Mouse (Mus musculus) limb, embryonic 14.5 days (tissue): Measurements from ENCODE around the gene Bcl3. TPM values are rescaled to one million over a fixed set of nuclear protein-coding genes. Genes with fewer than 3 reads are reported as not detected.

Experiments
- ATAC-seq: fragments of 200-750 bp; cut with Nextera tagmentation; 2 replicates; pipeline ENCODE4 v1.8.0; 2017; ENCODE audit warnings: low read depth, moderate number of reproducible peaks, moderate TSS enrichment; ENCODE audit not compliant: low FRiP score
- DNase-seq: peaks from one replicate; pipeline ENCODE4 v3.0.0-alpha.2; 2015; ENCODE audit warnings: low spot score
- H3K27ac ChIP-seq: fragments of 300-500 bp; sonication (generic); replicated peaks from 2 replicates; pipeline ENCODE4 v1.5.1; 2014; ENCODE audit warnings: low read depth, mild to moderate bottlenecking, low read length, moderate library complexity, mixed read lengths
- H3K27me3 ChIP-seq: fragments of 300-500 bp; sonication (generic); 2 replicates; pipeline ENCODE4 v1.6.1; 2014; ENCODE audit warnings: low read length, mixed read lengths; ENCODE audit not compliant: control insufficient read depth, insufficient read depth
- H3K36me3 ChIP-seq: fragments of 300-500 bp; sonication (generic); 2 replicates; pipeline ENCODE4 v1.6.1; 2014; ENCODE audit warnings: mild to moderate bottlenecking, low read length, moderate library complexity, mixed read lengths; ENCODE audit not compliant: control insufficient read depth, insufficient read depth
- H3K4me1 ChIP-seq: fragments of 300-500 bp; sonication (generic); 2 replicates; pipeline ENCODE4 v1.6.1; 2014; ENCODE audit warnings: antibody characterized with exemption, low read length, mixed read lengths; ENCODE audit not compliant: control insufficient read depth, insufficient read depth
- H3K4me2 ChIP-seq: fragments of 300-500 bp; sonication (generic); replicated peaks from 2 replicates; pipeline ENCODE4 v1.6.1; 2014; ENCODE audit warnings: low read depth, mild to moderate bottlenecking, low read length, moderate library complexity; ENCODE audit not compliant: severe bottlenecking
- H3K4me3 ChIP-seq: fragments of 300-500 bp; sonication (generic); replicated peaks from 2 replicates; pipeline ENCODE4 v1.5.1; 2014; ENCODE audit warnings: low read length
- H3K9ac ChIP-seq: fragments of 300-500 bp; sonication (generic); 2 replicates; pipeline ENCODE4 v1.6.1; 2014; ENCODE audit warnings: mild to moderate bottlenecking, low read depth, low read length, moderate library complexity; ENCODE audit not compliant: severe bottlenecking
- H3K9me3 ChIP-seq: fragments of 300-500 bp; sonication (generic); 2 replicates; pipeline ENCODE4 v1.6.1; 2016; ENCODE audit warnings: low read length; ENCODE audit not compliant: control insufficient read depth
- POLR2A ChIP-seq: fragments of 200-500 bp; IDR thresholded peaks from 2 replicates; pipeline ENCODE4 v1.8.0; 2012; ENCODE audit warnings: inconsistent platforms, mild to moderate bottlenecking, moderate library complexity, borderline replicate concordance; ENCODE audit not compliant: insufficient read depth, insufficient read length; ENCODE audit errors: extremely low read depth
- WGBS: fragments of 180-500 bp; shearing (Covaris S2); extraction: QIAGEN DNeasy Blood & Tissue Kit; methylation state at CpG from one replicate; pipeline ENCODE4 v1.1.7; 2014; 5-methylcytosine and 5-hydroxymethylcytosine counted together
- polyA plus RNA-seq, 2 experiments: library from polyadenylated mRNA; depleted of rRNA in 1 of 2; stranded (reverse) in 1 of 2; unstranded in 1 of 2; fragments of >200 nt; fragmentation: Nextera tagmentation in 1 of 2; extraction: Ambion mirVana in 1 of 2; gene quantifications; 2 replicates each; pipeline versions ENCODE4 v1.2.1 to v1.2.3; 2012 to 2014

The Bcl3 gene
- polyA plus RNA-seq, 2 experiments, result 4.7 to 5.5 TPM

DNA sequence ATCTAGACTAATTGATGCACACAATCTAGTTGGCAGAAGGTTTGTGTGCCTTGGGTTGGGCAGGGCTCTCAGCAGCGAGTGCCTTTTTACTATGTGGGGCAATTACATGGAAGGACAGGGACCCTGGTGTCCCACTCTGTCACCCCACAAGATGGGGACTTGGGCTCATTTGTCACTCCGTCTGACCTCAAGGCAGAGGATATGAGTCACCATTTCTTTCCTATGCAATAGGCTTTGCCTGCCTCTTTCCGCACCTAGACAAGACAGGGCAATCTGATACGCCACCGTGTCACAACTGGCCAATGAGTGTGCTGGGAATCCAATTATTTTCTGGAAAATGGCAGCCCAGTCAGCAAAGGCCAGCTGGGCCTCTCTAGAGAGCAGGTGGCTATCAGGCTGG lies 33.1 kb upstream of the Bcl3 start:
- no peak overlapping the region for H3K4me2 ChIP-seq
- ATAC-seq (no peak), DNase-seq (no peak)
- no peak for TF ChIP-seq POLR2A
- H3K9me3 ChIP-seq, result no peaks in the 10 kb centered on the region
- H3K4me3 ChIP-seq, result no peak overlapping the region
- H3K27ac ChIP-seq, result no peak overlapping the region
- peaks cover 4% of the 10 kb centered on the region; the same call in 1 of the 2 replicates for H3K4me1 ChIP-seq
- H3K9ac ChIP-seq, result no peak overlapping the region
- 82% methylated on average over 5 of the region's 5 CpGs for WGBS
- no peaks in the 10 kb centered on the region for H3K36me3 ChIP-seq
- H3K27me3 ChIP-seq, result peaks cover 14% of the 10 kb centered on the region

DNA sequence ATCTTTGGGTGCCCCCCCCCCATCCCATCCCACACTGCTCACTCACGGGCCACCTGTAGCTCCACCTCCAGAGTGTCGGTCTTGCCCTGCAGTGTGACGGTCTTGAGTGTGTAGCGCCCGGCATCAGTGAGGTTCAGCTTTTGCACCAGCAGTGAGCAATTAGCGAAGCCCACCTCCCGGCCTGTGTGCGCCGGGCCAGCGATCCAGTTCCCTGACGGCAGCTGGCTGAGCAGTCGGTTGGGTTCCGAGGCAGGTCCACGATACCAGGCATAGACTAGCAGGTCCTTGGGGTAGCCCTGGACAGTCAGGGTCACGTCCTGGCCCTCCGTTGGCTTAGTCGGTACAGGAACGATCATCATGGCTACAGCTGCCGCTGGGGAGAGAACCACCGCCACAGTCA lies 31.0 kb upstream of the Bcl3 start:
- no peak overlapping the region for H3K27ac ChIP-seq
- no peaks in the 10 kb centered on the region for H3K9me3 ChIP-seq
- DNase-seq, result no peak
- no peak for ATAC-seq
- no peak overlapping the region for H3K9ac ChIP-seq
- H3K27me3 ChIP-seq, result peaks cover 14% of the 10 kb centered on the region
- no peak overlapping the region for H3K4me2 ChIP-seq
- TF ChIP-seq POLR2A, result no peak
- peaks cover 4% of the 10 kb centered on the region; the same call in 1 of the 2 replicates for H3K4me1 ChIP-seq
- H3K4me3 ChIP-seq, result no peak overlapping the region
- 90% methylated on average over 20 of the region's 20 CpGs for WGBS
- H3K36me3 ChIP-seq, result no peaks in the 10 kb centered on the region

DNA sequence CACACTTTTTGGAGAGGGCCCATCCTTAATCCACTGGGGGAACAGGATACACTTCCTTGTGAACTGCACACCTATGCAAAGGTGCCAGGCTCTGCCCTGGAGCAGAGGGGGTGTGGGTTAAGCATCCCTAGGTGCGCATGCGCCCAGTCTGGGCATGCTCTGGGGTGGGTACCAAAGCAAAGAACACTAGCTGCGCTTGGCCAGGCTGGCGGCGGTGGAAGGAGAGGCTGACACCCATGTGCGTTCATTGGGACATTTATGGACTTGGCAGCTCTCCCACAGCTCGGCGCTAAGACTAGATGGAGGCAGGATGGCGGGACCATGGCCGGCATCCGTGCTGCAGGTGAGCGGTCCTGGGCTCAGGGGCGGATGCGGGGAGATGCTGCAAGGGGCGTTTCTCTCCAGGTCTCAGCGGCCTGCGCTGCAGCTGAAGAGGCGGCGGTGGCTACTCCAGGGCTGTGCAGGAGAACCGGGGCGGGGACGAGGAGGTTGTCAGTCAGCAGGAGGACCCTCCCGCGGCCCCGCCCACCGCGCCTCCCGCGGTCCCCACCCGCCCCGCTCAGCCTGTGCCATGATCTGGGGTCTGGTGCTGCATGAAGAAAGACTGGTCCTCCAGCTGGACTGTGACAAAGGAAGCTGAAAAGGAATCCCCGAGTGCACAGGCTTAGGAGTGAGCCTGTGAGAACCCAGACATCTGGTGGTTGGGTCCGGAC lies 29.4 kb upstream of the Bcl3 start, which contains the start of gene Gm19345:
TSS of gene Gm19345 (plus strand) at position 146 of the 713 bp plus-strand sequence.
- peak within 1 kb of the TSS; percentile 37 for H3K4me2 ChIP-seq
- no peaks in the 10 kb centered on the region for H3K9me3 ChIP-seq
- no peak within 1 kb of the TSS for H3K27ac ChIP-seq
- WGBS, result 5% methylated on average over 23 of the region's 33 CpGs
- peak within 1 kb of the TSS; percentile 38; the same call in 1 of the 2 replicates for H3K9ac ChIP-seq
- peak within 1 kb of the TSS; percentile 26 for H3K4me3 ChIP-seq
- no peaks in the 10 kb centered on the region for H3K36me3 ChIP-seq
- DNase-seq, result no peak
- TF ChIP-seq POLR2A, result no peak
- ATAC-seq, result peak; percentile 55
- H3K27me3 ChIP-seq, result peaks cover 14% of the 10 kb centered on the region
- H3K4me1 ChIP-seq, result peaks cover 4% of the 10 kb centered on the region; the same call in 1 of the 2 replicates

DNA sequence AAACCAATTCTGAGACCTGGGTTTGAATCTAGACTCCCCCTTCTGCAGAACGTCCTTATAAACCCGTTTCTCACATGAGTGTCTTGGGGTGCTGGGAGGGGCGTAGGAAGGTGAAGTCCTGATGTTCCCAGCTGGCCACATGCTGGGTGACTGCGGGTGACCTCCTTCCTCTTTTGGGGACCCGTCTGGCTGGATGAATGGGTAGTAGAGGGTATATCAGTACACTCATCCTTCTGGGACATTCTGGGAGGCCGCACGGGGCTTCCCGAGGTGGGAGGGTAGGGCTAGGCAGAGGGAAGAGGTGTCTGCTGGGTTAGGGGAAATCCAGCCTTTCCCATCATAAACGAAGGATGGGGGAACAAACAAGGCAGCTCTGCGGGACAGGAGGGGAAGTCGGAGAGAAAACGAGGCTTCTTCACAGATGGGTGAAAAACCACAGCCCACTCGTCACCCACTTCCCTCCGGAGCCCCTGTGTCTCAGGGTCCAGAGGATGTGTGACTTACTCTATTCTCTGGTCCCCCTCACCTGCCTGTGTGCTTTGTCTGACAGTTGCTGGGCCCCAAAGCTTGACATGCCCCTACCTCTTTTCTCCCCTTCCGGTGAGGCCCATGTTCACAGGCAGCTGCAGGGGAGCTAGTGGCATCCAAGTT lies 22.1 kb upstream of the Bcl3 start:
- ATAC-seq (no peak), DNase-seq (no peak)
- no peaks in the 10 kb centered on the region for H3K4me1 ChIP-seq
- no peaks in the 10 kb centered on the region for H3K9me3 ChIP-seq
- H3K4me3 ChIP-seq, result no peak overlapping the region
- no peaks in the 10 kb centered on the region for H3K36me3 ChIP-seq
- H3K4me2 ChIP-seq, result no peak overlapping the region
- WGBS, result 56% methylated on average over 15 of the region's 15 CpGs
- H3K9ac ChIP-seq, result no peak overlapping the region
- peaks cover 8% of the 10 kb centered on the region for H3K27me3 ChIP-seq
- no peak for TF ChIP-seq POLR2A
- no peak overlapping the region for H3K27ac ChIP-seq

DNA sequence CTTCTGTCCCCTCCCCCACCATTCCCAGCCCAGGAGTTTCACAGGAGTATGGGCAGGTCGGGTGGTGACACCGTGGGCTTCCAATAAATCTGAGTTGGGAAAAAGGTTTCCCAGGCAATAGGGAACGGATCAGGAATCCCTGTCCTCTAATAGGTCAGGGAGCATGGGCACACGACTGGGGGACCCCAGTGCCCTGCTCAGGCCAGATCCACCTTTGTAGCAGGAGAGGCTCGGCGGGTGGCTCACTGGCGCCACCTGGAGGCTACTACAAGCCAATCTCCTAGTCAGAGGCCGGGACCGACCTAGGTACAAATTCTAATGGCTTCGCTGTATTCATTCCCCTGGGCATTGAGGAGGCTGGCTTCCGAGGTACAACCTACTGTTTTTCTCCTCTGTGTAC lies 21.0 kb upstream of the Bcl3 start:
- Histone ChIP-seq H3K36me3 (no peaks in the 10 kb centered on the region), H3K9ac (no peak overlapping the region), H3K27ac (no peak overlapping the region), H3K27me3 (peaks cover 8% of the 10 kb centered on the region), H3K9me3 (no peaks in the 10 kb centered on the region), H3K4me1 (no peaks in the 10 kb centered on the region), H3K4me2 (no peak overlapping the region), H3K4me3 (no peak overlapping the region)
- TF ChIP-seq POLR2A, result no peak
- DNase-seq, result peak; percentile 68
- WGBS, result 3% methylated on average over 11 of the region's 11 CpGs
- ATAC-seq, result peak; percentile 73; the same call in 1 of the 2 replicates
